ENCODE assay signal across 8 mouse cellular contexts in genomic region chr5:29737471-29737870, GRCm38 (mm10). TPM values are rescaled to one million over a fixed set of nuclear protein-coding genes. Genes with fewer than 3 reads are reported as not detected.
DNase-seq lines count a peak whose midpoint lies in the region; ATAC-seq and TF ChIP-seq lines count a peak whose summit lies in the region.

No protein-coding gene starts in this region.

- H3K27ac ChIP-seq in lung, embryonic 14.5 days (ENCODE audit: low read depth), result no peak overlapping the region
- no peak overlapping the region for H3K27ac ChIP-seq in embryonic facial prominence, embryonic 13.5 days
- H3K27ac ChIP-seq in intestine, embryonic 15.5 days, result no peak overlapping the region
- H3K27ac ChIP-seq in neural tube, embryonic 13.5 days (replicated peaks), result no peak overlapping the region

- 0 out of 2 replicates have a peak, but pooled peaks cover 3% of the 10 kb centered on the region for H3K36me3 ChIP-seq in lung, embryonic 14.5 days (ENCODE audit: insufficient read depth)
- H3K36me3 ChIP-seq in embryonic facial prominence, embryonic 13.5 days, result 0 out of 2 replicates have a peak, but pooled peaks cover under 1% of the 10 kb centered on the region
- H3K36me3 ChIP-seq in intestine, embryonic 15.5 days, result no peaks in the 10 kb centered on the region
- peaks cover 6% of the 10 kb centered on the region; the same call in 1 of the 2 replicates for H3K36me3 ChIP-seq in neural tube, embryonic 13.5 days

- no peaks in the 10 kb centered on the region for H3K9me3 ChIP-seq in lung, embryonic 14.5 days (ENCODE audit: low read depth, low read length)
- no peaks in the 10 kb centered on the region for H3K9me3 ChIP-seq in embryonic facial prominence, embryonic 13.5 days
- no peaks in the 10 kb centered on the region for H3K9me3 ChIP-seq in intestine, embryonic 15.5 days
- H3K9me3 ChIP-seq in neural tube, embryonic 13.5 days, result no peaks in the 10 kb centered on the region

- no peak overlapping the region for H3K9ac ChIP-seq in lung, embryonic 14.5 days
- H3K9ac ChIP-seq in embryonic facial prominence, embryonic 13.5 days, result no peak overlapping the region
- H3K9ac ChIP-seq in intestine, embryonic 15.5 days, result no peak overlapping the region
- H3K9ac ChIP-seq in neural tube, embryonic 13.5 days, result peak overlapping the region; percentile 87; the same call in 1 of the 2 replicates

- H3K27me3 ChIP-seq in lung, embryonic 14.5 days (ENCODE audit: insufficient read depth, low read length), result no peaks in the 10 kb centered on the region
- no peaks in the 10 kb centered on the region for H3K27me3 ChIP-seq in embryonic facial prominence, embryonic 13.5 days
- H3K27me3 ChIP-seq in intestine, embryonic 15.5 days (replicated peaks), result no peaks in the 10 kb centered on the region
- no peaks in the 10 kb centered on the region for H3K27me3 ChIP-seq in neural tube, embryonic 13.5 days

- TF ChIP-seq CTCF in lung, embryonic 14.5 days (IDR thresholded peaks at IDR 0.05; ENCODE audit: low read depth), result no peak

- no peak overlapping the region for H3K4me3 ChIP-seq in lung, embryonic 14.5 days (ENCODE audit: low read depth, low read length)
- H3K4me3 ChIP-seq in embryonic facial prominence, embryonic 13.5 days, result peak overlapping the region; percentile 97
- H3K4me3 ChIP-seq in intestine, embryonic 15.5 days (replicated peaks), result no peak overlapping the region
- peak overlapping the region; percentile 82 for H3K4me3 ChIP-seq in neural tube, embryonic 13.5 days

- WGBS in lung, embryonic 14.5 days, result 91% methylated on average over 5 of the region's 5 CpGs
- WGBS in embryonic facial prominence, embryonic 13.5 days, result 93% methylated on average over 5 of the region's 5 CpGs
- 86% methylated on average over 5 of the region's 5 CpGs for WGBS in intestine, embryonic 15.5 days
- WGBS in neural tube, embryonic 13.5 days, result 88% methylated on average over 5 of the region's 5 CpGs

- no peak for ATAC-seq in lung, embryonic 14.5 days (ENCODE audit: insufficient read depth)
- ATAC-seq in embryonic facial prominence, embryonic 13.5 days (ENCODE audit: insufficient number of reproducible peaks, insufficient read depth, low FRiP score, low TSS enrichment, low read depth), result no peak
- ATAC-seq in intestine, embryonic 15.5 days, result no peak
- ATAC-seq in neural tube, embryonic 13.5 days (ENCODE audit: low read depth), result no peak

- H3K4me1 ChIP-seq in lung, embryonic 14.5 days (ENCODE audit: insufficient read depth), result peaks cover 2% of the 10 kb centered on the region; the same call in 1 of the 2 replicates
- H3K4me1 ChIP-seq in embryonic facial prominence, embryonic 13.5 days, result peaks cover 33% of the 10 kb centered on the region
- peaks cover 12% of the 10 kb centered on the region for H3K4me1 ChIP-seq in intestine, embryonic 15.5 days (replicated peaks)
- peaks cover 42% of the 10 kb centered on the region for H3K4me1 ChIP-seq in neural tube, embryonic 13.5 days (replicated peaks)

- no peak for DNase-seq in lung, embryonic 14.5 days
- no peak for DNase-seq in lung, postnatal 14 days
- DNase-seq in right cerebral cortex, postnatal 36 days (ENCODE audit: low spot score in 2 of 2), result no peak
- no peak for DNase-seq in layer of hippocampus, postnatal 36 days
- no peak for DNase-seq in thymus, postnatal 10 days (ENCODE audit: low spot score in 2 of 2)

- peak overlapping the region; percentile 80 for H3K4me2 ChIP-seq in lung, embryonic 14.5 days
- peak overlapping the region; percentile 67 for H3K4me2 ChIP-seq in embryonic facial prominence, embryonic 13.5 days
- H3K4me2 ChIP-seq in intestine, embryonic 15.5 days (replicated peaks), result peak overlapping the region; percentile 54
- H3K4me2 ChIP-seq in neural tube, embryonic 13.5 days, result peak overlapping the region; percentile 88

RNA-seq across cellular contexts. Expression of gene Gm5129, which starts 1.7 kb away (rescaled TPM):
- polyA plus RNA-seq in lung, embryonic 14.5 days (2014; fragmentation: Nextera tagmentation; extraction: Ambion mirVana), result not detected in 2 replicates
- polyA plus RNA-seq in embryonic facial prominence, embryonic 13.5 days (2015; fragmentation: Nextera tagmentation; extraction: Ambion mirVana), result not detected in 2 replicates
- not detected in 2 replicates for polyA plus RNA-seq in intestine, embryonic 15.5 days (2015; fragmentation: Nextera tagmentation; extraction: Ambion mirVana)
- polyA plus RNA-seq in neural tube, embryonic 13.5 days (2015; fragmentation: Nextera tagmentation; extraction: Ambion mirVana), result not detected in 2 replicates
- 1 to 10 TPM in 1 of 2 experiments, not detected in 1; 1.6 TPM for total RNA-seq in layer of hippocampus, postnatal 36 days (2021)

RNA-seq across cellular contexts. Expression of gene Dnajb6, which starts 2.0 kb away (rescaled TPM):
- 143 and 146 TPM in 2 replicates for polyA plus RNA-seq in lung, embryonic 14.5 days (2014; fragmentation: Nextera tagmentation; extraction: Ambion mirVana)
- 156 and 157 TPM in 2 replicates for polyA plus RNA-seq in embryonic facial prominence, embryonic 13.5 days (2015; fragmentation: Nextera tagmentation; extraction: Ambion mirVana)
- 108 and 138 TPM in 2 replicates for polyA plus RNA-seq in intestine, embryonic 15.5 days (2015; fragmentation: Nextera tagmentation; extraction: Ambion mirVana)
- polyA plus RNA-seq in neural tube, embryonic 13.5 days (2015; fragmentation: Nextera tagmentation; extraction: Ambion mirVana), result 302 and 306 TPM in 2 replicates
- 100 to 1,000 TPM; 173 to 183 TPM for total RNA-seq in layer of hippocampus, postnatal 36 days (2021)

Comparison
In these comparisons a context has a peak if more than half of its experiments do, and no peak if none do; other contexts are left out.
1. H3K4me3 ChIP-seq: peak in embryonic facial prominence, embryonic 13.5 days (single experiment) and neural tube, embryonic 13.5 days (single experiment); none in lung, embryonic 14.5 days (single experiment) and intestine, embryonic 15.5 days (single experiment).
2. Peak in every context shown above with its lines, with median percentiles within 50 percentile points of each other: H3K4me2 ChIP-seq.